Mouse (Mus musculus): Measurements from ENCODE around the gene Ccdc85b. TPM values are rescaled to one million over a fixed set of nuclear protein-coding genes. Genes with fewer than 3 reads are reported as not detected.

The Ccdc85b gene
- polyA plus RNA-seq, 1 experiment from 2014 or later: 10.8 TPM

DNA sequence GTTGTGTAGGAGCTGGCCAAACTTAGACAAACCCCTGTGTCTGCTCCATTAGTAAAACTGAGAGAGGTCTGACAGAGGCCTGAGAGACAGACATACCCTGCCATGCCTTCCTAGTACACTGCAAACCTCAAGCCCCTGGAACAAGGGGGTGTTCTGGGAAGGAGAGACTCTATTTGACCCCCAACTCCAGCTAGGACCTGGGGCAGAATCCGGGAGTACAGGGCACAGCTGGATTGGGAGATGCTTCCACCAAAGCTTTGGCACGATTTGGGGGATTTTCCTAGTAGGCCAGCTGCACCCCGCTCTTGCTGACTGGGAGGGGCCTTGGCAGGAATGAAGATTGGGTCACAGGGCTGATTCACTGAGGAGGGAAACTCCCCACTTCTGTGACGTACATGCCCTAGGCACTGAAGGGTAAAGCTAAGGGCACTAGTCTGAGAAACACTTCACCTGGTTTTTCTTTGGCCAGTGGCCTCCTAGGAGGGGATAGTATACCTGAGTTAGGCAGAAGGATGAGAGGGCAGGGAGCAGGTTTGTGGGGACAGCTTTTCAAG is 25.7 kb downstream of the Ccdc85b start:
- Histone ChIP-seq H3K36me3 (peaks cover 30% of the 10 kb centered on the region), H3K27me3 (no peaks in the 10 kb centered on the region; the same call in 1 of the 2 replicates), H3K27ac (peak overlapping the region; percentile 17; the same call in 1 of the 2 replicates), H3K4me2 (no peak overlapping the region), H3K9ac (replicated peaks) (no peak overlapping the region), H3K9me3 (no peaks in the 10 kb centered on the region), H3K4me3 (replicated peaks) (no peak overlapping the region), H3K4me1 (replicated peaks) (peaks cover 20% of the 10 kb centered on the region)
- no peak for ATAC-seq (ENCODE audit: insufficient number of reproducible peaks, insufficient read depth, low FRiP score, low TSS enrichment, low read depth)
- 77% methylated on average over 4 of the region's 4 CpGs for WGBS

DNA sequence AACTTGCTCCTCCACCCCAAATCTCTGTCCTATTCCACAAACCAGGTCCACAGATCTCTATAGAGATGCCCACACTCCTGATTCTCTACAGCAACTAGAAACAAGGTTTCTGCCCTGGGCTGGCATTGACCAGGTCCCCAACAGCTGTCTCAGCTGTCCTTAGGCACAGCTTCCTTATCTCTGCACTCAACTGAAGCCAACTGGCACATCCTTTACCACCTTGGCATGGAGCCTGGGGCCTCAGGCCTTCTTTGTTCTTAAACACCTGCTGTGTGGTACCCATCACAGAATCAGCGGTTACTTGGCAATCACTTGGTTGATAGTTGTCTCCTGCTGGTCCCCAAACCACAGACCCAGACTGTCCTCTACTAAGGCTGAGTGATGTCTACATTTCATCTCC is 27.3 kb downstream of the Ccdc85b start:
- 87% methylated on average over 1 of the region's 1 CpGs for WGBS
- no peak overlapping the region for H3K9ac ChIP-seq (replicated peaks)
- H3K36me3 ChIP-seq: peaks cover 41% of the 10 kb centered on the region
- H3K27ac ChIP-seq: no peak overlapping the region
- H3K4me3 ChIP-seq (replicated peaks): no peak overlapping the region
- H3K4me1 ChIP-seq (replicated peaks): peaks cover 34% of the 10 kb centered on the region
- no peaks in the 10 kb centered on the region for H3K27me3 ChIP-seq
- no peak for ATAC-seq (ENCODE audit: insufficient number of reproducible peaks, insufficient read depth, low FRiP score, low TSS enrichment, low read depth)
- H3K9me3 ChIP-seq: no peaks in the 10 kb centered on the region
- H3K4me2 ChIP-seq: no peak overlapping the region

GRCm38 (mm10) chr19:5429806-5430205 is 27.9 kb downstream of the Ccdc85b start:
- WGBS: 76% methylated on average over 8 of the region's 8 CpGs
- Histone ChIP-seq H3K36me3 (peaks cover 41% of the 10 kb centered on the region), H3K4me1 (replicated peaks) (peaks cover 34% of the 10 kb centered on the region), H3K9me3 (no peaks in the 10 kb centered on the region), H3K27ac (no peak overlapping the region), H3K4me2 (no peak overlapping the region), H3K27me3 (no peaks in the 10 kb centered on the region), H3K9ac (replicated peaks) (no peak overlapping the region), H3K4me3 (replicated peaks) (no peak overlapping the region)
- no peak for ATAC-seq (ENCODE audit: insufficient number of reproducible peaks, insufficient read depth, low FRiP score, low TSS enrichment, low read depth)

DNA sequence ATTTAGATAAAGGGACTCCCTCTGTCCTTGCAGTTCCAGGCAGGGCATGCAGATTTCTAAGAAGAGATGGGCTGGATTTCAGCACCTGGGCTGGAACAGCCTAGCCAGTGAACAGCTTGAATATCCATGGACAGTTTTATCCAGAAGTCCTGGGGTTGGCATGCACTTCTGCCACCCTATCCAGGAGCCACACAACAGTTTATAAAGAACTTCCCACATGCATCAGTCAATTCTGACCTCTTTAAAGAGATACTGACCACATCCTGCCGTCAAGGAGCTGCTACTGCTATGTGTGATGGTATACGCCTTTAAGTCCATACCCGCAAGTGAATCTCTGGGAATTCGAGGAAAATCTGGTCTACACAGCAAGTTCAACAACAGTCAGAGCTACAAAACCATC is 28.5 kb downstream of the Ccdc85b start:
- 85% methylated on average over 4 of the region's 4 CpGs for WGBS

DNA sequence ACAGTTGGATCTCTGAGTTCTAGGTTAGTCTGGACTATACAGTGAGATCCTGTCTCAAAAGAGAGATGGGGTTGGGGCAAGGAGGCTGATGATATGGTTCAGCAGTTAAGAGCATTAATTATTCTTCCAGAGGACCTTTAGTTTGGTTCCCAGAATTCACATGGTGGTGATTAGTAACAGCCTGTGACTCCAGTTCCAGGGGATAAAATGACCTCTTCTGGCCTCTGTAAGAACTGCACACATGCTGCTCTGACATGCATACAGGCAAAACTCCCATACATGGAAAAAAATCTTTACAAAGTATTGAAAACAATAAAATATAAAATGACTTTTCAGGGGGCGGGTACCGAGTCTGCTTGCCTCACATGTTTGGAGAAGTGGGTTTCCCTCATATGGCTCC is 29.6 kb downstream of the Ccdc85b start:
- H3K27ac ChIP-seq: 0 out of 2 replicates have a peak overlapping the region, but pooled peaks have one; percentile 9
- 85% methylated on average over 2 of the region's 2 CpGs for WGBS
- H3K4me2 ChIP-seq: no peak overlapping the region
- peaks cover 45% of the 10 kb centered on the region for H3K36me3 ChIP-seq
- H3K27me3 ChIP-seq: no peaks in the 10 kb centered on the region
- H3K9me3 ChIP-seq: no peaks in the 10 kb centered on the region
- H3K9ac ChIP-seq (replicated peaks): no peak overlapping the region
- H3K4me3 ChIP-seq (replicated peaks): no peak overlapping the region
- no peak for ATAC-seq (ENCODE audit: insufficient number of reproducible peaks, insufficient read depth, low FRiP score, low TSS enrichment, low read depth)
- H3K4me1 ChIP-seq (replicated peaks): peaks cover 30% of the 10 kb centered on the region

More for the DNA sequence above, 28.5 kb downstream of the Ccdc85b start:
- no peak overlapping the region for H3K4me2 ChIP-seq
- no peak for ATAC-seq (ENCODE audit: insufficient number of reproducible peaks, insufficient read depth, low FRiP score, low TSS enrichment, low read depth)
- H3K27ac ChIP-seq: no peak overlapping the region
- H3K36me3 ChIP-seq: peaks cover 41% of the 10 kb centered on the region
- no peak overlapping the region for H3K4me3 ChIP-seq (replicated peaks)
- no peaks in the 10 kb centered on the region for H3K9me3 ChIP-seq
- H3K4me1 ChIP-seq (replicated peaks): peaks cover 32% of the 10 kb centered on the region
- H3K27me3 ChIP-seq: no peaks in the 10 kb centered on the region
- H3K9ac ChIP-seq (replicated peaks): no peak overlapping the region

DNA sequence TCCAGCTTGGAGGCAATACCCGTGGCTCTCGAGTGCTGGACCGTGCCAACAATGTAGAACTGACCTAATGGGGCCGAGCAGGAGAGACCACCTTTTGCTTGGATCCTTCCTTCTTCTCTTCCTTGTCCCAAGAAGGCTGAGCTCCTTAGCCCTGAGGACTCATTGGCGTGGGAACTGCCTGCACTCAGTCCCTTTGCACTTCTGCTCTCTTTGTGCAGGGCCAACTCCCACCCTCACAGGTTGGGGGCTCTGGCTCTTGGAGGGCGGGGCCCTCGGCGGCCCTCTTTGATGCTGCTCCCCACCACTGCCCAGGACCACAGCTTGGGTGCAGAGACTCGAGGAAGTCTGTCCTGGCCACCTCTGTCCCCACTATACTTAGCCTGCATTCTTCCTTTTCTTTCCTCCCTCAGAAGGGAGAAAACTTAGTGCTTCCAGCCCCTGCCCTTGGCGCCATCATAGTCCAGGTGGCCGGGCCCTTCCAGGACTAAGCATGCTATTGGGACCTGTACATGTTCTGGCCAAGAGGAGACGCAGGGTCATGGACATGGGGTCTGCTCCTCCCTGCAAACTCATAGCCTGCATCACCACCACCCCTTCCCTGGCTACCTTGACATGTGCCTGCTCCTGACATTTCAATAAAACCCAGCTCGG is 30.9 kb downstream of the Ccdc85b start:
- H3K4me3 ChIP-seq (replicated peaks): peak overlapping the region; percentile 87; the same call in 1 of the 2 replicates
- peak overlapping the region; percentile 37; the same call in 1 of the 2 replicates for H3K9ac ChIP-seq (replicated peaks)
- H3K27me3 ChIP-seq: no peaks in the 10 kb centered on the region
- no peak for ATAC-seq (ENCODE audit: insufficient number of reproducible peaks, insufficient read depth, low FRiP score, low TSS enrichment, low read depth)
- peaks cover 58% of the 10 kb centered on the region for H3K36me3 ChIP-seq
- no peaks in the 10 kb centered on the region for H3K9me3 ChIP-seq
- WGBS: 92% methylated on average over 13 of the region's 13 CpGs
- H3K4me1 ChIP-seq (replicated peaks): peaks cover 27% of the 10 kb centered on the region
- peak overlapping the region; percentile 73 for H3K4me2 ChIP-seq
- no peak overlapping the region for H3K27ac ChIP-seq

DNA sequence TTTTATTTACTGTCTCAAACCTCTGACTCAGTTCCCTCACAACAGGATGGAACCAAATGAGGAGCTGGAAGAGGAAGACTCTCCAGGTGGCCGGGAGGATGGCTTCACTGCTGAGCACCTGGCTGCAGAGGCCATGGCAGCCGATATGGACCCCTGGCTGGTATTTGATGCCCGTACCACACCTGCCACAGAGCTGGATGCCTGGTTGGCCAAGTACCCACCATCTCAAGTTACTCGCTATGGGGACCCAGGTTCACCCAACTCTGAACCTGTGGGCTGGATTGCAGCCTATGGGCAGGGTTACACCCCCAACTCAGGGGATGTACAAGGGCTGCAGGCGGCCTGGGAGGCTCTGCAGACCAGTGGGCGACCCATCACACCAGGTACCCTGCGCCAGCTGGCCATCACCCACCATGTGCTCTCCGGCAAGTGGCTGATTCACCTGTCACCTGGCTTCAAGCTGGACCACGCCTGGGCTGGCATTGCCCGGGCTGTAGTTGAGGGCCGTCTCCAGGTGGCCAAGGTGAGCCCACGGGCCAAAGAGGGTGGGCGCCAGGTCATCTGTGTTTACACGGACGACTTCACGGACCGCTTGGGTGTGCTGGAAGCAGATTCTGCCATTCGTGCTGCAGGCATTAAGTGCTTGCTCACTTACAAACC is 31.7 kb downstream of the Ccdc85b start:
- H3K4me1 ChIP-seq (replicated peaks): peaks cover 27% of the 10 kb centered on the region
- peaks cover 65% of the 10 kb centered on the region for H3K36me3 ChIP-seq
- peak overlapping the region; percentile 87 for H3K4me3 ChIP-seq (replicated peaks)
- H3K27ac ChIP-seq: peak overlapping the region; percentile 86; the same call in 1 of the 2 replicates
- 89% methylated on average over 18 of the region's 18 CpGs for WGBS
- ATAC-seq (ENCODE audit: insufficient number of reproducible peaks, insufficient read depth, low FRiP score, low TSS enrichment, low read depth): no peak
- H3K9me3 ChIP-seq: no peaks in the 10 kb centered on the region
- H3K9ac ChIP-seq (replicated peaks): peak overlapping the region; percentile 95
- H3K4me2 ChIP-seq: peak overlapping the region; percentile 73
- H3K27me3 ChIP-seq: no peaks in the 10 kb centered on the region

- ATAC-seq (ENCODE audit: insufficient number of reproducible peaks, insufficient read depth, low FRiP score, low TSS enrichment, low read depth): peak; percentile 91
- Histone ChIP-seq H3K36me3 (peaks cover 71% of the 10 kb centered on the region), H3K4me3 (replicated peaks) (peak within 1 kb of the TSS; percentile 87), H3K9ac (replicated peaks) (peak within 1 kb of the TSS; percentile 95), H3K4me1 (replicated peaks) (peaks cover 27% of the 10 kb centered on the region), H3K27me3 (no peaks in the 10 kb centered on the region), H3K27ac (peak within 1 kb of the TSS; percentile 90), H3K9me3 (no peaks in the 10 kb centered on the region), H3K4me2 (peak within 1 kb of the TSS; percentile 73)
- under 1% methylated on average over 78 of the region's 87 CpGs for WGBS
Observed at GRCm38 (mm10) chr19:5424782-5425741, 32.6 kb downstream of the Ccdc85b start, which contains the start of the genes Drap1 and AI837181. Gene Drap1, minus strand, starts transcription at chr19:5424979. Gene AI837181, plus strand, starts transcription at chr19:5425144.

GRCm38 (mm10) chr19:5424092-5424781 is 33.5 kb downstream of the Ccdc85b start:
- WGBS: 2% methylated on average over 30 of the region's 48 CpGs
- H3K36me3 ChIP-seq: peaks cover 71% of the 10 kb centered on the region
- H3K4me1 ChIP-seq (replicated peaks): peaks cover 27% of the 10 kb centered on the region
- no peaks in the 10 kb centered on the region for H3K9me3 ChIP-seq
- peak overlapping the region; percentile 87 for H3K4me3 ChIP-seq (replicated peaks)
- peak; percentile 41 for ATAC-seq (ENCODE audit: insufficient number of reproducible peaks, insufficient read depth, low FRiP score, low TSS enrichment, low read depth)
- peak overlapping the region; percentile 90 for H3K27ac ChIP-seq
- peak overlapping the region; percentile 83 for H3K9ac ChIP-seq (replicated peaks)
- H3K27me3 ChIP-seq: no peaks in the 10 kb centered on the region
- peak overlapping the region; percentile 73 for H3K4me2 ChIP-seq

DNA sequence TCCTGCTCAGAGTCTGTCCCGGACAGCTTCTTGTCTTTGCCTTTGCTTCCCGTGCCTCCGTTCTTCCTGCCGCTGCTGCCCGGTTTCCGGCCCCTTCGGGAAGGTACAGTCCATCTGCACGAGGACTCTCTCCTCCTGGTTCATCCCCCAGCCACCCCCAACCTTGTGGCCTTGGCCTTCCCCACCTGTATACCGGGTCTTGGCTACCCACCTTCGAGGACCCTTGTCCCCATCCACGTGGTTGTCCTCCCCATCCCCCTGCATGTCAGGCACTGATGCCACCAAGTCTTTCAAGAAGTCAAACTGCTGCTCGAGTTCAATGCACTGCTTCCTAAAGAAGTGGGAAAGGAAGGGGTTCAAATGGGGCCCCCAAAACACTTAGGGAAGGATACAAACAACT is 34.1 kb downstream of the Ccdc85b start:
- Histone ChIP-seq H3K36me3 (peaks cover 68% of the 10 kb centered on the region), H3K4me2 (peak overlapping the region; percentile 73), H3K27ac (peak overlapping the region; percentile 90), H3K4me1 (replicated peaks) (peaks cover 27% of the 10 kb centered on the region), H3K27me3 (no peaks in the 10 kb centered on the region), H3K9me3 (no peaks in the 10 kb centered on the region), H3K4me3 (replicated peaks) (peak overlapping the region; percentile 87), H3K9ac (replicated peaks) (peak overlapping the region; percentile 83)
- WGBS: 72% methylated on average over 12 of the region's 12 CpGs
- no peak for ATAC-seq (ENCODE audit: insufficient number of reproducible peaks, insufficient read depth, low FRiP score, low TSS enrichment, low read depth)
